Mouse (Mus musculus): Measurements from ENCODE around the gene Tacc2.
A peak's percentile ranks its signal among the peaks of the same experiment; 100 is the strongest.

Gene Tacc2

GRCm38 (mm10) chr7:130807749-130808148, 230.5 kb downstream of the Tacc2 start:
- peak in 1 of 2 experiments; percentile 61 for DNase-seq (ENCODE audit: low spot score in 2 of 2)

GRCm38 (mm10) chr7:130808694-130809093, 231.5 kb downstream of the Tacc2 start:
- DNase-seq (ENCODE audit: low spot score in 2 of 2), result no peak

- no peak for DNase-seq (ENCODE audit: low spot score in 2 of 2)
Observed at GRCm38 (mm10) chr7:130810238-130810637, 233.0 kb downstream of the Tacc2 start.

GRCm38 (mm10) chr7:130812407-130812806, 235.2 kb downstream of the Tacc2 start:
- no peak for DNase-seq (ENCODE audit: low spot score in 2 of 2)
